Mouse (Mus musculus): Measurements from ENCODE around the gene Eed. TPM values are rescaled to one million over a fixed set of nuclear protein-coding genes. Genes with fewer than 3 reads are reported as not detected.
A peak's percentile ranks its signal among the peaks of the same experiment; 100 is the strongest.

Gene Eed
- polyA plus RNA-seq, 1 experiment: 39.6 TPM

GRCm38 (mm10) chr7:89949403-89949802 is 31.4 kb downstream of the Eed start:
- Histone ChIP-seq H3K4me1 (ENCODE audit: control insufficient read depth, insufficient read depth, insufficient read length, low read length) (no peaks in the 10 kb centered on the region), H3K27ac (replicated peaks; ENCODE audit: low read depth, low read length) (no peak overlapping the region), H3K4me3 (ENCODE audit: insufficient read depth, low read depth, low read length) (no peak overlapping the region)

GRCm38 (mm10) chr7:89948026-89948425 is 32.8 kb downstream of the Eed start:
- no peaks in the 10 kb centered on the region for H3K4me1 ChIP-seq (ENCODE audit: control insufficient read depth, insufficient read depth, insufficient read length, low read length)
- no peak overlapping the region for H3K27ac ChIP-seq (replicated peaks; ENCODE audit: low read depth, low read length)
- H3K4me3 ChIP-seq (ENCODE audit: insufficient read depth, low read depth, low read length): no peak overlapping the region

GRCm38 (mm10) chr7:89940571-89941463 is 40.0 kb downstream of the Eed start, which contains the start of gene Hikeshi:
Hikeshi (minus strand) TSS chr7:89941204.
- Histone ChIP-seq H3K4me3 (ENCODE audit: insufficient read depth, low read depth, low read length) (peak within 1 kb of the TSS; percentile 83), H3K4me1 (ENCODE audit: control insufficient read depth, insufficient read depth, insufficient read length, low read length) (peaks cover 4% of the 10 kb centered on the region; the same call in 1 of the 2 replicates), H3K27ac (replicated peaks; ENCODE audit: low read depth, low read length) (peak within 1 kb of the TSS; percentile 75)

- no peak overlapping the region for H3K27ac ChIP-seq (replicated peaks; ENCODE audit: low read depth, low read length)
- peak overlapping the region; percentile 83 for H3K4me3 ChIP-seq (ENCODE audit: insufficient read depth, low read depth, low read length)
- peaks cover 4% of the 10 kb centered on the region; the same call in 1 of the 2 replicates for H3K4me1 ChIP-seq (ENCODE audit: control insufficient read depth, insufficient read depth, insufficient read length, low read length)
These were observed 41.1 kb downstream of the Eed start for GRCm38 (mm10) chr7:89939497-89940353.

- Histone ChIP-seq H3K4me1 (ENCODE audit: control insufficient read depth, insufficient read depth, insufficient read length, low read length) (no peaks in the 10 kb centered on the region), H3K27ac (replicated peaks; ENCODE audit: low read depth, low read length) (no peak overlapping the region), H3K4me3 (ENCODE audit: insufficient read depth, low read depth, low read length) (no peak overlapping the region)
These were observed 57.2 kb downstream of the Eed start for GRCm38 (mm10) chr7:89923441-89924180.

- Histone ChIP-seq H3K27ac (replicated peaks; ENCODE audit: low read depth, low read length) (no peak overlapping the region), H3K4me3 (ENCODE audit: insufficient read depth, low read depth, low read length) (no peak overlapping the region), H3K4me1 (ENCODE audit: control insufficient read depth, insufficient read depth, insufficient read length, low read length) (peaks cover 2% of the 10 kb centered on the region; the same call in 1 of the 2 replicates)
These were observed 63.0 kb downstream of the Eed start for GRCm38 (mm10) chr7:89917776-89918175.

GRCm38 (mm10) chr7:89916711-89917110 is 64.1 kb downstream of the Eed start:
- Histone ChIP-seq H3K27ac (replicated peaks; ENCODE audit: low read depth, low read length) (no peak overlapping the region), H3K4me1 (ENCODE audit: control insufficient read depth, insufficient read depth, insufficient read length, low read length) (peaks cover 2% of the 10 kb centered on the region; the same call in 1 of the 2 replicates), H3K4me3 (ENCODE audit: insufficient read depth, low read depth, low read length) (no peak overlapping the region)

GRCm38 (mm10) chr7:89913432-89914158 is 67.2 kb downstream of the Eed start:
- no peak overlapping the region for H3K27ac ChIP-seq (replicated peaks; ENCODE audit: low read depth, low read length)
- no peak overlapping the region for H3K4me3 ChIP-seq (ENCODE audit: insufficient read depth, low read depth, low read length)
- H3K4me1 ChIP-seq (ENCODE audit: control insufficient read depth, insufficient read depth, insufficient read length, low read length): peaks cover 2% of the 10 kb centered on the region; the same call in 1 of the 2 replicates

GRCm38 (mm10) chr7:89912356-89912755 is 68.4 kb downstream of the Eed start:
- Histone ChIP-seq H3K4me3 (ENCODE audit: insufficient read depth, low read depth, low read length) (no peak overlapping the region), H3K27ac (replicated peaks; ENCODE audit: low read depth, low read length) (no peak overlapping the region), H3K4me1 (ENCODE audit: control insufficient read depth, insufficient read depth, insufficient read length, low read length) (peaks cover 2% of the 10 kb centered on the region; the same call in 1 of the 2 replicates)

GRCm38 (mm10) chr7:89909711-89910110 is 71.1 kb downstream of the Eed start:
- no peak overlapping the region for H3K27ac ChIP-seq (replicated peaks; ENCODE audit: low read depth, low read length)
- no peak overlapping the region for H3K4me3 ChIP-seq (ENCODE audit: insufficient read depth, low read depth, low read length)
- no peaks in the 10 kb centered on the region for H3K4me1 ChIP-seq (ENCODE audit: control insufficient read depth, insufficient read depth, insufficient read length, low read length)

- Histone ChIP-seq H3K4me1 (ENCODE audit: control insufficient read depth, insufficient read depth, insufficient read length, low read length) (no peaks in the 10 kb centered on the region), H3K4me3 (ENCODE audit: insufficient read depth, low read depth, low read length) (no peak overlapping the region), H3K27ac (replicated peaks; ENCODE audit: low read depth, low read length) (no peak overlapping the region)
These were observed 71.7 kb downstream of the Eed start for GRCm38 (mm10) chr7:89908899-89909621.

- no peaks in the 10 kb centered on the region for H3K4me1 ChIP-seq (ENCODE audit: control insufficient read depth, insufficient read depth, insufficient read length, low read length)
- H3K27ac ChIP-seq (replicated peaks; ENCODE audit: low read depth, low read length): no peak overlapping the region
These were observed 72.4 kb downstream of the Eed start for GRCm38 (mm10) chr7:89908421-89908820.

GRCm38 (mm10) chr7:89907950-89908349 is 72.8 kb downstream of the Eed start:
- no peaks in the 10 kb centered on the region for H3K4me1 ChIP-seq (ENCODE audit: control insufficient read depth, insufficient read depth, insufficient read length, low read length)
- no peak overlapping the region for H3K4me3 ChIP-seq (ENCODE audit: insufficient read depth, low read depth, low read length)
- H3K27ac ChIP-seq (replicated peaks; ENCODE audit: low read depth, low read length): no peak overlapping the region

More at GRCm38 (mm10) chr7:89908421-89908820, 72.4 kb downstream of the Eed start:
- no peak overlapping the region for H3K4me3 ChIP-seq (ENCODE audit: insufficient read depth, low read depth, low read length)
